Mouse (Mus musculus) neural tube, embryonic 14.5 days (tissue): Measurements from ENCODE around the gene Ppp1r10. TPM values are rescaled to one million over a fixed set of nuclear protein-coding genes. Genes with fewer than 3 reads are reported as not detected.

ENCODE experiments used
- ATAC-seq: fragments of 200-750 bp; cut with Nextera tagmentation; 2 replicates; pipeline ENCODE4 v1.8.0; 2017; ENCODE audit warnings: low read depth, mild to moderate bottlenecking, moderate TSS enrichment, moderate library complexity
- H3K27ac ChIP-seq: fragments of 300-500 bp; sonication (generic); 2 replicates; pipeline ENCODE4 v1.5.1; 2014; ENCODE audit warnings: low read depth, mild to moderate bottlenecking, control low read depth, low read length, moderate library complexity, mixed read lengths
- H3K27me3 ChIP-seq: fragments of 300-500 bp; sonication (generic); 2 replicates; pipeline ENCODE4 v1.6.1; 2014; ENCODE audit warnings: low read length; ENCODE audit not compliant: control insufficient read depth, insufficient read depth
- H3K36me3 ChIP-seq: fragments of 300-500 bp; sonication (generic); 2 replicates; pipeline ENCODE4 v1.6.1; 2014; ENCODE audit warnings: low read length, mixed read lengths; ENCODE audit not compliant: control insufficient read depth, insufficient read depth
- H3K4me1 ChIP-seq: fragments of 300-500 bp; sonication (generic); 2 replicates; pipeline ENCODE4 v1.6.1; 2014; ENCODE audit warnings: low read length; ENCODE audit not compliant: control insufficient read depth, insufficient read depth
- H3K4me2 ChIP-seq: fragments of 300-500 bp; sonication (generic); 2 replicates; pipeline ENCODE4 v1.6.1; 2014; ENCODE audit warnings: mild to moderate bottlenecking, low read depth, low read length, control low read depth
- H3K4me3 ChIP-seq: fragments of 300-500 bp; sonication (generic); 2 replicates; pipeline ENCODE4 v1.5.1; 2014; ENCODE audit warnings: low read depth, low read length, control low read depth, mixed read lengths
- H3K9ac ChIP-seq: fragments of 300-500 bp; sonication (generic); replicated peaks from 2 replicates; pipeline ENCODE4 v1.6.1; 2014; ENCODE audit warnings: low read depth, mild to moderate bottlenecking, control low read depth, low read length, mixed read lengths
- H3K9me3 ChIP-seq: fragments of 300-500 bp; sonication (generic); 2 replicates; pipeline ENCODE4 v1.6.1; 2016; ENCODE audit warnings: low read length; ENCODE audit not compliant: control insufficient read depth
- WGBS: fragments of 180-500 bp; shearing (Covaris S2); extraction: QIAGEN DNeasy Blood & Tissue Kit; methylation state at CpG from one replicate; pipeline ENCODE4 v1.1.7; 2014; 5-methylcytosine and 5-hydroxymethylcytosine counted together
- polyA plus RNA-seq: library from polyadenylated mRNA; unstranded; fragments of >200 nt; fragmentation: Nextera tagmentation; extraction: Ambion mirVana; gene quantifications from 2 replicates; pipeline ENCODE4 v1.2.1, GENCODE M21; 2014

Ppp1r10 gene
- 31.9 and 39.0 TPM in 2 replicates for polyA plus RNA-seq

DNA sequence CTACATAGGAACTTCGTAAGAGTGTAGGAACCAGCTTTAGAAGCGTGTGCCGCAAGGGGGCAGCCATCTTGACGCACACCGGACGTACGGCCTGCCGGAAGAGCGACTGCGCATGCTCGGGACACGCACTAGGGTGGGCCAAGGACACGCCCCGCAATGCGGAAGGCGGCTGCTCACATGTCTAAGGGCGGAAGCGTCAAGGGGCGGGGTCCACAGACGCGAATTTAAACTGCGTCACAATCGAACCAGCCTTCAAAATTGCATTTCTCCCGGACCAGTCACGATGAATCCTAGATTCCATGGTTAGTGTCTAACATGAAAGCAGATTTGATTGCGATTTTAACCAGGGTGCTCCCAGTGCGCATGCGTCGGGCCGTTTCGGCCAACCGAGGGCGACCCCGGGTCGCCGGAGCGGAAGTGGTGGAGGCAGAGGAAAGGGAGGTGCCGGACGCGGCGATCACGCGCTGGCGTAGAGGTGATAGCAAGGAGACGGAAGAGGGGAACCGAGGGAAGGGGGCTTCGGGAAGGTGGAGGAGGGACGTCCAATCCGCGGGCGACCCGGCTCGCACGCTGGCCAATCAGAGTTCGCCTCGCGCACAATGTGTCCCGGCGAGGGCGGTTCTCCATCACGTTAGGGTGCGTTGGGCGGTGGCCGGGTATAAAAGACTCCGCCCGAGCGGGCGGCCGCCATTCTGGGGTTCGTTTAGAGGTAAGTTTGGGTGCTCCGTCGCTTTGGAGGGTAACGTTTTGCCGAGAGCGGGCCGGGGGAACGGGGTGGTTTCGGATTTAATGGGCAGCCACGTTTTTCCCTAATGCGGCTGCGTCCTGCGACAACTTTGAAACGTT is at the start of gene Ppp1r10, which contains the start of gene Mrps18b:
TSS of gene Ppp1r10 (plus strand) at position 138 of the 846 bp plus-strand sequence.
TSS of gene Mrps18b (minus strand) at position 93 of the 846 bp plus-strand sequence.
- Histone ChIP-seq H3K9ac (peak within 1 kb of the TSS; percentile 99), H3K4me3 (peak within 1 kb of the TSS; percentile 66), H3K9me3 (no peaks in the 10 kb centered on the region), H3K4me2 (peak within 1 kb of the TSS; percentile 69), H3K36me3 (peaks cover 6% of the 10 kb centered on the region), H3K27me3 (no peaks in the 10 kb centered on the region), H3K27ac (peak within 1 kb of the TSS; percentile 97), H3K4me1 (peaks cover 17% of the 10 kb centered on the region)
- peak; percentile 91 for ATAC-seq
- WGBS, result under 1% methylated on average over 83 of the region's 83 CpGs

DNA sequence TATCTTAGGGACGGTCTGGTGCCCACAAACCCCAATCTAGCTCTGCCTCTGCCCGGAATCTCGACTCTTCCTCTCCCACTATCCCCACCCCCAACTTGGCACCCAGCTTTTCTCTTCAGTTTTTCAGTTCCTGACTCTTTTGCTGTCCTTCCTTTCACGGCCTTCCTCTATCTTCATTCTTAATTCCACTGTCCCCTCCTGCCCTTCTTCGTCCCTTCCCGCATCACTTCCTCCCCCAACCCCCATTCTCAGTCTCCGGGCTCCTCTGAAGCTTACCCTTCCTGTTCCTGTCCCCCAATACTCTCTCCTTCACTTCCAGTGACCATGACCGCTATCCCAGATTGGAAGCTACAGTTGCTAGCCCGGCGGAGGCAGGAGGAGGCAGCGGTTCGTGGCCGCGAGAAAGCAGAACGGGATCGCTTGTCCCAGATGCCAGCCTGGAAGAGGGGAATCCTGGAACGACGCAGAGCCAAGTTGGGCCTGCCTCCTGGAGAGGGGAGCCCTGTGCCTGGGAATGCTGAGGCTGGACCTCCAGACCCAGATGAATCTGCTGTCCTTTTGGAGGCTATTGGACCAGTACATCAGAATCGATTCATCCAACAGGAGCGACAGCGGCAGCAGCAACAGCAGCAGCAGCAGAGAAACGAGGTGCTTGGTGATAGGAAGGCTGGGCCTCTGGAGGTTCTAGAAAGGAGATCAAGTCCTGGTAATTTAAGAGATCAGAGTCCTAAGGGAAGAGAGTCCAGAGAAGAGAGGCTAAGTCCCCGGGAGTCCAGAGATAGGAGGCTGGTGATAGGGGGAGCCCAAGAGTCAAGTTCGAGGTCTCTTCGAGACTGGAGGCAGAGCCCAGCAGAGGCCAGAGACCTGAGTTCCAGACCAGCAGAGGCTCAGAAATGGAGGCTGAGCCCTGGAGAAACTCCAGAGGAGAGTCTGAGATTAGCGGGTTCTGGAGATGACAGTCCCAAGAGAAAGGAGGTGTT is 49.0 kb upstream of the Ppp1r10 start:
- Histone ChIP-seq H3K27ac (peak overlapping the region; percentile 96), H3K9ac (peak overlapping the region; percentile 91), H3K27me3 (no peaks in the 10 kb centered on the region), H3K4me2 (peak overlapping the region; percentile 94), H3K4me1 (peaks cover 40% of the 10 kb centered on the region), H3K4me3 (peak overlapping the region; percentile 78), H3K36me3 (no peaks in the 10 kb centered on the region), H3K9me3 (no peaks in the 10 kb centered on the region)
- WGBS, result 8% methylated on average over 26 of the region's 26 CpGs
- no peak for ATAC-seq

DNA sequence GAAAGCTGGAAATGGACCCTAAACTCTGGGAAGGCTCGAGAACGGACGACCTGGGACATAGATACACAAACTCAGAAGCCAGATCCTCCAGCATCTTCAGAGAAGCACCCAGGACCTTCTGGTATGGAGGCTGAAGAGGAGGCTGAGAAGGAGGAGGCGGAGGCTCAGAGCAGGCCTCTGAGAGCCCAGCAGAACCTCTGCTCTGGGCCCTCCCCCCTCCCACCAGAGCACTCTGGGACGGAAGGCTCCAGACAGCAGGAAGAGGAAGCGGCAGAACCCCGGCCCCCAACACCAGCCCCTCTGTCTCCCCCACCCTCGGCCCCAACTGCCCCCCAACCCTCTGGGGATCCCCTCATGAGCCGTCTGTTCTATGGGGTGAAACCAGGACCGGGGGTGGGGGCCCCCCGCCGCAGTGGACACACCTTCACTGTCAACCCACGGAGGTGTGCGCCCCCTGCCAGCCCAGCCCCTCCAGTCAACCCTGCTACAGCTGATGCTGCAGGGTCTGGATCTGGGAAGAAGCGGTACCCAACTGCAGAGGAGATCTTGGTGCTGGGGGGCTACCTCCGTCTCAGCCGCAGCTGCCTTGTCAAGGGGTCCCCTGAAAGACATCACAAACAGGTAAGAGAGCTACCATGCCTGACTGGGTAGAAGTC is 47.9 kb upstream of the Ppp1r10 start:
- no peak for ATAC-seq

DNA sequence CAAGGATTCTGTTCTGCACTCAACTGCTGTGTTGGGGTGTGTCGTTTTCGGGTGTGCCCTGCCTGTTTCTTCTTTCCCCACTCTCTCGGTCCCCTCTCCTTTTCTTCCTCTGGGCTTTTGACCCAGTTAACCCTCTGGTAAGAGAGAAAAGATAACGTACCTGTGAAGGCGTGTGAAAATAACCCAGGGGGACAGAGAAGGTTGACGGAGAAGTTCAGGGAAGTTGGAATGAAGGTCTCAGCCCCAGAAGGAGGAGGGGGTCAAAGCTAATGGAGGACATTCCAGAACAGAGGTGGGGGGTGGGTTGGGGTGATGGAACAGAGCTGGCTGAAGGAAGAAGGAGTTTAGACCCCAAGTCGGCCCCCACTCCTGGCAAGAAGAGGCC is 47.3 kb upstream of the Ppp1r10 start:
- 0 out of 2 replicates have a peak overlapping the region, but pooled peaks have one; percentile 1 for H3K27ac ChIP-seq
- H3K4me2 ChIP-seq, result peak overlapping the region; percentile 94
- peaks cover 2% of the 10 kb centered on the region for H3K36me3 ChIP-seq
- peaks cover 49% of the 10 kb centered on the region for H3K4me1 ChIP-seq
- no peaks in the 10 kb centered on the region for H3K27me3 ChIP-seq
- peak overlapping the region; percentile 63 for H3K9ac ChIP-seq
- no peaks in the 10 kb centered on the region for H3K9me3 ChIP-seq
- ATAC-seq, result no peak
- H3K4me3 ChIP-seq, result peak overlapping the region; percentile 78
- WGBS, result 12% methylated on average over 7 of the region's 7 CpGs

More for the DNA sequence above, 47.9 kb upstream of the Ppp1r10 start:
- peak overlapping the region; percentile 63 for H3K9ac ChIP-seq
- WGBS, result 34% methylated on average over 17 of the region's 17 CpGs
- H3K9me3 ChIP-seq, result no peaks in the 10 kb centered on the region
- H3K27me3 ChIP-seq, result no peaks in the 10 kb centered on the region
- H3K27ac ChIP-seq, result peak overlapping the region; percentile 31; the same call in 1 of the 2 replicates
- H3K4me2 ChIP-seq, result peak overlapping the region; percentile 94
- no peaks in the 10 kb centered on the region for H3K36me3 ChIP-seq
- peaks cover 45% of the 10 kb centered on the region for H3K4me1 ChIP-seq
- peak overlapping the region; percentile 78 for H3K4me3 ChIP-seq

DNA sequence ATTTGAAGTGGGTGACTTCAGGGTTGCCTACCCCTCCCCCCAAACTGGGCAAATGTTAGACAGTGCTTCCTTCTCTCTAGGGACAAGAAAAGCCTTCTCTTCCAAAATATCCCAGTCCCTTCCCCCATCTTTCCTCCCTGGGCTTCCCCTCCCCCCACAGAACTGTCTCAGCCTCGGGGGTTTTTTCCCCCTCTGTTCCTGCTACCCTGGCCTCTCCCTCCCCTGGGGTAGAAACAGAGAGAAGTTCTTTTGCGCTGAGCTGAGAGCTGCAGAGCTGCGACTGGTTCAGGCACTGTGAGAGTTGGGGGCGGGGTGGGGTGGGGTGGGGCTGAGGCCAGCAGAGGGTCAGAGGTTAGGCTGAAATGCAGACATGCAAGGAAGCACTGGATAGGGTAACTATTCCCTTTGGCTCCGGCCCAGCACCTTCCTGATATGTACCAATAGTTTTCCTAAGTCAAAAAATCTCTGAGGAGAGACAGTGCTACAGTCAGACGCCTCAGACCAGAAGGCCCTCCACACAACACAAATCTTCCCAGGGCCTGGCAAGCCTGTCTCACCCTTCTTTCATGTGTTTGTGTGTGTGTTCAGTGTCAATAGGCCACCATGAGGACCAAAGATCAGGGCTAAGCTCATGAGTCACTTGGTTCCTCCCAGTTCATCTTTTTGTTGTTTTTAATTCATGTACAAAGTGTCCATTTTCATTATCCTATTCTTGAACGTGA is 46.7 kb upstream of the Ppp1r10 start:
- Histone ChIP-seq H3K9me3 (no peaks in the 10 kb centered on the region), H3K4me1 (peaks cover 49% of the 10 kb centered on the region), H3K9ac (peak overlapping the region; percentile 63), H3K27ac (peak overlapping the region; percentile 64; the same call in 1 of the 2 replicates), H3K4me2 (peak overlapping the region; percentile 94), H3K4me3 (peak overlapping the region; percentile 78), H3K27me3 (no peaks in the 10 kb centered on the region), H3K36me3 (peaks cover 8% of the 10 kb centered on the region)
- 3% methylated on average over 7 of the region's 7 CpGs for WGBS
- no peak for ATAC-seq

DNA sequence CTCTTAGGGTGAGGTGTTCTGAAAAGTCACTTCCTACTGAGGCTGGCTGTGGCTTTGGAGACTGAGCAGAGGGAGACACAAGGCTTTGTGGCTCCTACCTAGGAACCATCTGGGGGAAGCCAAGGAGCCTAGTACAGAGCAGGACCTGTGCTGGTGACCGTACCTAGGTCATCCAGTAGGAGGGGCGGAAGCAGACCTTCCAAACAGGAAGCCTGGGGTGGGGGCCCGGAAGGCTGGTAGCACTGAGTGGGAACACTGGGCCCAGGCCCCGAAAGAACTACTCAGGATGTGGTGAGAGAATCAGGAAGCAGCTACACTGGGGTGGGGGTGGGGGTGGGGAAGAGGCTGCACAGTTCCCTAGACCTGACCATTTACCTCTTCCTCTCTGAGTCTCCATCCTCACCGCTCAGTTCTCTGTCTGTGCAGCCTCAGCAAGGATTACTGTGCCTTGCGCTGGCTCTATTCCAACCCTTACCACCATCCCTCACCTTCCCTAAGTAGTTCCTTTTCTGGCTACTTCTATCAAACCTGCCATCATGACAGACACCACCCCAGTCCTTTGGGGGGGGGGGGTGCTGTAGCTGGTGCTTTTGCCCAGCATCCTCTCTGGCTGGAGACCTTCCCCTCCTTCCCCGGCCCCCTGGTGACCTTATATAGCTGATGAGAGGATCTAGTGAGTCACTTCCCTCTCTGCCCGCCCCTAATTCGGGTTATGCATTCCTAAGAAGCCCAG is 45.9 kb upstream of the Ppp1r10 start:
- peak overlapping the region; percentile 64; the same call in 1 of the 2 replicates for H3K27ac ChIP-seq
- peak overlapping the region; percentile 94 for H3K4me2 ChIP-seq
- peak overlapping the region; percentile 78 for H3K4me3 ChIP-seq
- peaks cover 44% of the 10 kb centered on the region for H3K4me1 ChIP-seq
- H3K27me3 ChIP-seq, result no peaks in the 10 kb centered on the region
- H3K36me3 ChIP-seq, result peaks cover 15% of the 10 kb centered on the region
- H3K9ac ChIP-seq, result peak overlapping the region; percentile 63
- no peaks in the 10 kb centered on the region for H3K9me3 ChIP-seq
- ATAC-seq, result no peak
- WGBS, result 69% methylated on average over 9 of the region's 9 CpGs

DNA sequence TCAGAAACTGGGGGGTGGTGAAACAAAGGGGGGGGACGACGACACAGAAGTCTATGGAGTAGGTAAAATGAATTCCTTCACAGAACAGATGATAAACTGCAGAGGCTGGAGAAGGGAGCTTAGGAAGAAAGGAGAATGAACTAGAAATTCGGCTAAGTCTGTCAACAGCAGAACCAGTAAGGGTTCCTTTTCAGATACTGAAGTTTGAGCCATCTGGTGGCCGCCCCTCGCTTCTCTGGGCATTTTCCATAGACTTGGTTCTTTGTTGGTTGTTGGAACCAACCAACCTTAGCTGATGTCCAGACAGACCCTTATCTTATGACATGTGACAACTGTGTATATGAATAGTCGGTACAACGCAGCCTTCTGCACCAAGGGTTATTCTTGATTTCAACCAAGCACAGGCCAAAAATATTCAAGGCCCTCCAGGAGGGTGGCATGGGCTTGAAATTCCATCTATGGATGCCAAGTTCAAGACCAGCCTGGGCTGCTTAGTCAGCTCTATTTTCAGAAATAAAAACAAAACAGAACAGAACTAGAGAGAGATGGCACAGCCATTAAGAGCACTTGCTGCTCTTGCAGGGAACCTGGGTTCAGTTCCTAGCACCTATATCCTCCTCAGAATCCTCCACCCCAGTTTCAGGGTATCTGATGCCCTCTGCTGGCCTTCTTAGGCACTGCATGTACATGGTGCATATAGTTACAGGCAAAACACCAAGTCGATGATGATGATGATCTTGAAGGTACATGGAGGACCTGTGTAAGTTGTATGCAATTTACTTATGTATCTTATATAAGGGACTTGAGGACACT is 45.1 kb upstream of the Ppp1r10 start:
- peaks cover 44% of the 10 kb centered on the region for H3K4me1 ChIP-seq
- no peak overlapping the region for H3K27ac ChIP-seq
- no peaks in the 10 kb centered on the region for H3K27me3 ChIP-seq
- 85% methylated on average over 8 of the region's 8 CpGs for WGBS
- H3K36me3 ChIP-seq, result peaks cover 16% of the 10 kb centered on the region
- H3K9me3 ChIP-seq, result no peaks in the 10 kb centered on the region
- H3K4me3 ChIP-seq, result peak overlapping the region; percentile 78; the same call in 1 of the 2 replicates
- peak overlapping the region; percentile 63; the same call in 1 of the 2 replicates for H3K9ac ChIP-seq
- no peak for ATAC-seq
- H3K4me2 ChIP-seq, result peak overlapping the region; percentile 94
